Mouse (Mus musculus) cerebellum, adult 2 months (tissue): ENCODE data around the gene Card14.

Experiments
- CTCF ChIP-seq: fragments of 200-500 bp; IDR thresholded peaks from 2 replicates; pipeline ENCODE4 v1.5.1; 2011; ENCODE audit warnings: low read depth, mild to moderate bottlenecking, control low read depth, low read length, moderate library complexity, borderline replicate concordance; ENCODE audit not compliant: insufficient read depth
- POLR2A ChIP-seq: fragments of 200-500 bp; IDR thresholded peaks from 2 replicates; pipeline ENCODE4 v1.6.1; 2011; ENCODE audit warnings: low read length, control low read depth, borderline replicate concordance; ENCODE audit not compliant: insufficient read depth

- TF ChIP-seq CTCF (no peak), POLR2A (peak; percentile 42; the same call in 1 of the 2 replicates)
These were observed 48.1 kb downstream of the Card14 start, which contains the start of the genes Sgsh and Slc26a11 for GRCm38 (mm10) chr11:119355443-119356385.
